Mouse (Mus musculus): Measurements from ENCODE around the gene Ube2r2. TPM values are rescaled to one million over a fixed set of nuclear protein-coding genes. Genes with fewer than 3 reads are reported as not detected.
A peak's percentile ranks its signal among the peaks of the same experiment; 100 is the strongest.

Gene Ube2r2
- total RNA-seq (2021) = 102 and 113 TPM in 2 replicates
- long read RNA-seq, experiment 1, transcript Ube2r2-201 (5 exons, 3,600 nt) = major isoform, 159 of 173 reads
- long read RNA-seq, experiment 1, partial matches to known transcripts = 0 of 173 reads
- long read RNA-seq, experiment 1, other reads (novel, unspliced or antisense) = 12 of 173 reads
- long read RNA-seq, experiment 2, transcript Ube2r2-201 (5 exons, 3,600 nt) = major isoform, 101 of 117 reads
- long read RNA-seq, experiment 2, partial matches to known transcripts = 1 of 117 reads
- long read RNA-seq, experiment 2, other reads (novel, unspliced or antisense) = 14 of 117 reads

DNA sequence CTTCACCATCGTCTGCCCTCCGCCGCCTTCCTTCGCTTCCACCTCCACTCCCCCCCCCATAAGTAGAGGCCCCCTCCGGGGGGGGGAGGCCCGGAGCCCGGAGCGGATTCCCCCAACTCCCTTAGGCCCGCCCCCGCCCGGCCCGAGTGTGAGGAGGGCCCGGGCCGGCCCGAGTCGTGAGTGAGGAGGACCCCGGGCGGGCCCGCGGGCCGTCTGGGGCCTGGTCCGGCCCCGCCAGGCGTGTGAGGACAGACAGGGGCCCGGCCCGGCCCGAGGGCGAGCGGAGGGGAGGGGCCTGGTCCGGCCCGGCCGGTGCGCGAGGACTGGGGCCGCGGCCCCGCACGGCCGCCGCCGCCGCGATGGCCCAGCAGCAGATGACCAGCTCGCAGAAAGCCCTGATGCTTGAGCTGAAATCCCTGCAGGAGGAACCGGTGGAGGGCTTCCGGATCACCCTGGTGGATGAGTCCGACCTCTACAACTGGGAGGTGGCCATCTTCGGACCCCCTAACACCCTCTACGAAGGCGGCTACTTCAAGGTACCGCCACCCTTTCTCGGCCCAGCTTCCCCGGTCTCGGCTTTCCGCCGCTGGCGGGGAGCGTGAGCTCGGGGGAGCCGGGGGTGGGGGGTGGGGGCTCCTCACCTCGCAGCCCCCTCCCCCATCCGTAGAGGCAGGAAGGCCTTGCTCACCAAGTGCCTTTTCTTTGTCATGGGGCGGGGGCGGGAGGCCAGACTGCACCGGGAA, at the start of gene Ube2r2:
Gene Ube2r2 (plus strand): TSS at position 33 of the 743 bp plus-strand sequence.
- peak; percentile 84 for DNase-seq

DNA sequence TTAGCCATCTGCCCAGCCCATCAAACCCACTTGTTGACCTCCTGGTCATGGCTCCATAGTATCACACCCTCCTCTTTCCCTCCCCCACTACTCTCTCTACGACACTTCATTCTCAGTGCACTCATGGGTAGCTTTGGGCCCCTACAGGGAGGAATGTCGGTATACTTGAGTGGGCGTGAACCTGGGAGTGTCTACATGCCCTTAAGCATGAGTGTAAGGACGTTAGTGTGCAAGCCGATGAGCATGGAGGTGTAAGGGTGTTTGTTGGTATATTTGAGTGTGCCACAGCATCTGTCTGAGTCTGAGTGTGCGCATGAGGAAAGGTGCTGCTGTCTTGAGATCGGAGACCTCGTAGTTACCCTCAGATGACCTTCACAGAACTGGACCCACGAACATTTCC, 48.6 kb upstream of the Ube2r2 start:
- no peak for DNase-seq

DNA sequence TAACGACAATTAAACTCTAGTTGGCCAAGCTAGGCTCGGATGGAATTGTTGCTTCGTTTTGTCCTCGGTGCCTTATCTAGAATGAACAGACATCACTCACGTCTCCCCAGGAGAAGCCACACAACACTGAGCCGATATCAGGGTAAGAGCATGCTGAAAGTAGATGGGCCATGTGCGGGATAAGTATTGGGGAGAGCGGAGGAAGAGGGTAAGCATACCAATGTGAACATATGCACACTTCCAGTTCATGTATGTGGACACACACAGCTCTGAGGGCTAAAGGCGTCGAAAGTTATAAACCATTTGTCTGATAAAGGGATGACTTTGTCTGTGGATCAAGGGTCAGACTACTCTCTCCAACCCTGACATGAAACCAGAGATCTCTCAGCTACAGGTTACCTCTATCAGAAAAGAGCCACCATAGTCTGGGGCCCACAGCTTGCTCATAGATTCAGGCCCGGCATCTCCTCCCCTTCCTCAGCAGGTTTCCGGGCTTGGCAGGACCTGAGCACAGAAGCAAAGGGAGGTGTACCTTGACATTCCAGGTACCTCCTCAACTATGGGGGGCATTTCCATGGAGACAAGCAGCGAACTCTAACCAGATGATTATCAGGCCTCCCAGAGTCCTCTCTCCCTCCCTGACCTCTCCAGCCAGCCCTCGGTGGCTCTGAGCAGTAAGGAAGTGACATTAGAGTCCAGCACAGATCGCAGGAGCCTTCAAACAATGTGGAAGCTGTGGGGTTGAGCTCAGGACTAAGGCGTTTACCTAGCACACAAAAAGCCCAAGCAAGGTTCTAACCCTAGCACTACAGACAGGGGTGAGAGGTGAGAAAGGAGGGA, 47.9 kb upstream of the Ube2r2 start:
- no peak for DNase-seq

DNA sequence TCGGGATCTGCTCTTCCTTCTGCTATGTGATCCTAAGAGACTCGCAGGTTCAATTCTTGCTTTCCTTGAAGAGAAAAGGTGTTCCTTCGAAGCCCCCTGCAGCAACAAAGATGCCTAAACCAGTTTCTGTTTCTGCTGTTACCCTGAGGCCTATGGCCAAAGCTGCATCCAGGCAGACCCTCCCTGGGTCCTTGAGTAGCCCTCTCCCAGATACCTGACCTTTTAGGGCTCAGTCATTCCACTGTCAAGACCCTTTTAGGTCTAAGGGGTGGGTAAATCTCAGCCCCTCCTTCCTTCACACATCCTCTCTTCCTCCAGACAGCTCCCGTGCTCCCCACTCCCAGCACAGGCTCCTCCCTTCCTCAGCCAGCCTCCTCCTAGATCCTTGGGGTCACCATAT, 46.4 kb upstream of the Ube2r2 start:
- DNase-seq = no peak

DNA sequence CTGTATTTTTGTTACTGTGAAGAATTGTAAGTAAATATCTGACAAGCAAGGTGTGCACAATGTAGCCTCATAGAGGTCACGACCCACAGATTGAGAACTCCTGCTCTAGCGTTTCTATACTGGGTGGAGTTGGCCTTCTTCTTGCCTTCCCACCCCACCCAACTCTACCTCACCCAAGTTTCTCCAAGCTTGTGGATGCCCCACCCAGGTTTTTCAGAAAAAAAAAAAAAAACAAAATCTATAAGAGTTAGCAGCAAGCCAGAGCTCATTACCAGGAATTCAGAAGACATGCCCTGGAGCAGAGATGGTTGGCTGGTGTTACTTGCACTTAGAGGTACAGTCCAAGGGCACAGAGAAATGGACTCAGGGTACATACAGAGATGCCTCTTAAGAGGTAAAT, 45.8 kb upstream of the Ube2r2 start:
- no peak for DNase-seq

DNA sequence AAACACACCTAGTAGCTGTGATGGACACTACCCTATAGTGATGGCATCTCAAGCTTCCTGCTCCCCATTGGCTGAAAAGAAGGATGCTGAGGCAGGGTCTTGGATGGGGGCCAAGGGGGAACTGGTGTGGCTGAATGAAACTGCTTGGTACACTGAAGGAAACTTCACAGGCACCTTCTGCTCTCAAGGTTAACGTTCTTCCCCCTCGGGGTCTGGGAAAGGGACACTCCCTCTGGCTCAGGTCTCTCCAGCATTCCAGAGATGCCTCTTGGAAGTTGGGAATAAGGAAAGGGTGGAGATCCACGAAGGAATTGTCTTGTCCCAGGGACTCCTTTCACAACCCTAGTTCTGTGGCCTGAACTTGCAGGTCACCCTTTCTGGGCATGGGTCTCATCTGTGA, 44.2 kb upstream of the Ube2r2 start:
- no peak for DNase-seq

DNA sequence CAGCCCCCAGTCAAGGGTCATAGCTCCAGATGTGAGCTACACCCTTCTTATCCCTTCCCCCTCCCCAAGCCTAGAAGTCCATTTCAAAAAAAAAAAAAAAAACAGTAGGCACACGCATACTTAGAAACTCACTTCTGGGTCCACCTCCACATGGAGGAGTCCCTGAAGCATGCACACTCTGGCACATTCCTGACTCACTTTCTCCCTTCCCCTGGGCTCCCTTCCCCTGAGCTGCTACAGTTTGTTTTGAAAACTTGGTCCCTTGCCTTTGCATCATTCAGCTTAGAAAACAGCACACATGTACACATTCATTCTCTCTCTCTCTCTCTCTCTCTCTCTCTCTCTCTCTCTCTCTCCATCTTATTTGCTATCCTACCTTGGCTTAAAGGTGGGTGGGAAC, 42.6 kb upstream of the Ube2r2 start:
- DNase-seq = no peak

DNA sequence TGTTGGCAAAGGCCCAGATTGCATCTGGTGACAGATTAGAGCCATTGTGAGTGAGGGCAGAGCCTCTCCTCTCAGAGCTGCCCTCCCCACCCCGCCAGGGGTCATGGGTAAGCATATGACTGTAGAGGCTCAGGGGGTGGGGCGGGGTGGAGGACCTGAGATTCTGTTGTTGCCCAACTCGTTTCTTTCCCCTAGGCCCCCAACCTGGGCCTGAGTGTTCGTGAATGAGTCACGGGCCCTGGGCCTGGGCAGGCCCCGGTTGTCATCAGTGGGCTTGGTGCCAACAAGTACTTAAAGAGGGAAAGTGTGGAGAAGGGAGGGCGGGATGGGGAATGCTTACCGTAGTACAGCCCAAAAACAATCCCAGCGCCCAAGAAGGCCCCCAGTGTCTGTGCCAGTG, 41.2 kb upstream of the Ube2r2 start:
- peak; percentile 78 for DNase-seq

DNA sequence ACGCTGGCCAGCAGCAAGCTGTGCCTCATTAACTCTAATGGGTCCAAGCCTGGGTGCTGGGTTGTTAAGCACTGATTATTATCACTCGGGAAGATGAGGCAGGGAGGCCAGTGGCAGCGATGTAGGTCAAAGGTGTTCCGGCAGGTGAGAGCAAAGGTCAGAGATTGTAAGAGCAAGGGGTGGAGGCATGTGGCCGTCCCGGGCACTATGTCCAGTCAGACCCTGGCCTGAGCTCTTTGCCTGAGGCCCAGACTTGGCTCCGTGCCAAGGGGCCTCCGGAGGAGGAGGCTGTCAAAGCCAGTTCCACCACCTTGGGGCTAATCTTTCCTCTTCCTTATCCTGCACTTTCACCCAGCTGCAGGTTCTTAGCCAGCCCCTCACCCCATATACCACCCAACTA, 39.4 kb upstream of the Ube2r2 start:
- DNase-seq = peak; percentile 39

DNA sequence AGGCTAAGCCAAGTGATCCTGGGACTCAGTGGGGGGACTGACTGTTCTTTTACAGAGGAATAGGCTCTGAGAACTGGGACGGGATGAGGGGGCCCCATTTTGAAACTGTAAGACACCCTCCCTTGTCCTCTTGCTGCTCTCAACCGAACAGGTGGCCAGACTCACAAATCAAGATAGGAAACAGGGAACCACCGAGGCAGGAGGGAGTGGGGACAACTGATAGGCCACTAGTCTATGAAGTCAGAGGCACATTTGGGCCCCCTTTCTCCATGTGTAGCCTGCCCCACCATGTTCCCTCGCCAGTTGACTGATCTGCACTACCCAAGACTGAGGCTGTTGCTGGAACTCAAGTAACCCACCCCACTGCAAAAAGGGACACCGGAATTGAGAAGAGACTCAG, 38.7 kb upstream of the Ube2r2 start:
- no peak for DNase-seq

DNA sequence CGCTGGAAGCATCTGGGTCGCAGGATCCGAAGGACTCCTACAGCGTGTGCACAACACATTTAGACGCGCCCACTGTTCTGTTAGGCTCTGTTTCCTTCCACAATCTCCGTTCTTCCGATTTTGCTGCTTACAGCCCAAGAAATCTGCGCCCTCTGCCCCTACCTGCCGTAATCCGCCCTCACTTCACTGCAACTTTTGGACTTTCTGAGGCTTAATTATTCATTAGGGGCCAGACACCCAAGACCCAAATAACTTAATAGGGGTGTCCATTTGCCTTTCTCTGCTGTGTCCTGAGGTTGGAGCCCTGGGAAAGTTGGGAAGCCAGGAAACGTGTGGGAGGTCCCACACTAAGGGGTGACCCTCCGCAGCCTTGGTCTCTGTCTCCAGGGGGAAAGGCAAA, 38.2 kb upstream of the Ube2r2 start:
- DNase-seq = no peak

DNA sequence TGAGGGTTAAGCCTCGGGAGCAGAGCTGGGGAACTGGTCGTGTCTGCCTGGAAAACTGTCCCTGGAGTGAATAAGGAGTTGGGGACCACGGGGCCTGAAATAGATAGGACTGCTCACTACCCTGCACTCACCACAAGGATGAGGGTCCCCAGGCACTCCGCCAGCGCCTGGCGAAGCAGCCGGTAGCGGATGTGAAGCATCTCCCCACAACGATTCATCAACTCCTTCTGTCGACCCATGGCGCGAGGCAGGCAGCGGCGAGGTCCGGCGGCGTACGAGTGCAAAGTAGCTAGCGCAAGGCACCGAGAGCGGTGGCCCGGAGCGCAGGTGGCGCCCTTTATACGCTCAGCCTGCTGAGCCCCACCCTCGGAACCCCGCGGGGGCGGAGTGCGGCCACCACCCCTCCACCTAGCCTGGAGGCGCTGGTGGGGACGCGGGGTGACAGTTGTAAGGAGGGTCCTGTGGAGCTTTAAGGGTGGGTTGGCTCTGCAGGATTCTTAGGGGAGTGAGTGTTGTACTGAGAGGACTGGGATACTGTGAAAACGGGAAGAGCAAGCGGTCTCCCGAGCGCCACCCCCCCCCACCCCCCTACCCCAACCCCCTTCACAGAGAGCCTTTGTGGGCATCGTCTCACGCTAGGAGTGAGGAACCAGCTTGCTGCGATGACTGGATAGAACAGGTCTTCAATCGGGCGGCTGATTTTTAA, 37.5 kb upstream of the Ube2r2 start, which contains the start of gene Aqp3:
Gene Aqp3 (minus strand): TSS at position 313 of the 706 bp plus-strand sequence.
- DNase-seq = peak; percentile 62

DNA sequence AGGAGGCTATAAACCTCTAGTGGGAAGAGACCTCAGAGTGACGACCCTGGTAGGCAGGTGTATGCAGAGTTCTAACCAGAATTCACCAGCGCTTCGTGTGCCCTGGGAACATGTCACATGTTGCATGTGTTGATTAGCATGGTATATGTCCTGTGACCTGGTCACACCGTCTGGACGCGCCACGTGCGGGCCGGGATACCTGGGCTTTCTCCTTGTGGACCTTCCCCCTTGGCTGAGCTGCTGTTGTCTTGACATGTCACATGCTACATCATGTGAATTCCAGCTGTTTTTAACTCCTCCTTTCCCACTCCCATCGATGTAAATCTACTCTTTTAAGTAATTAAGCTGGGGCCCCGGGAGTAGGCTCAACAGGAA, 37.0 kb upstream of the Ube2r2 start:
- DNase-seq = no peak

DNA sequence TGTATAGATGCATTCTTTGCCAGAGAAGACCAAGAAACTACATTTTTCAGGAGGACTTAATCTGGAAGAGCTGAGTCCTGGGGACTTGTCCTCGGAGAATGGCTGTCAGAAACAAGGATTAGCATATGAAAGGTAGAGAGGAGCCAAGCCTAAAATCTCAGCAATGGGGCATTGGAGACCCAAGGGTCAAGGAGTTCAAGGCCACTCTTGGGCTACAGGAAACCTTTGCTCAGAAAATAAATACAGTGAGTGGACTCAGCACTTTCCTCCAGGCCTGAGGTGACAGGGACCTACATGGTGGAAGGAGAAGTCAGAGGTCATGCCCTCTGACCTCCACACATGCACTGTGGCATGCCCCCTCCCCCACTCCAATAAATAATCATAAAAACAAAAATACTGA, 34.6 kb upstream of the Ube2r2 start:
- no peak for DNase-seq

DNA sequence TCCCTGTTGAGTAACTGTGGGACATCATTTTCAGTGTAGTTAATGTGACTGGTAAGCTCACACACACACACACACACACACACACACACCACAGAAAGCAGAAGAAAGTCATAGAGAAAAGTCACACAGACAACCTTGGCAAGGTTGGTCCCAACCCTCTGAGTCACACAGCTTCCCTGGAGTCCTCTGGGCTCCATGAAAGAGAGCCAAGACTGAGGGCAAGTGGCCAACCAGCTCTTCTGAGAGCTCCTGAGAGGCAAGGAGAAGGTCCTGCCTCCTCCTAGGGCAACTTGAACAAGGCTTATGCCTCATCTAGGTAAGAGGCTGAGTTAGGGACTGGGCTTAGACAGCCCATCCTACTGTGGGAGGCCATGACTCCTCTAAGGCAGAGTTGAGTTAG, 32.6 kb upstream of the Ube2r2 start:
- peak; percentile 85 for DNase-seq

DNA sequence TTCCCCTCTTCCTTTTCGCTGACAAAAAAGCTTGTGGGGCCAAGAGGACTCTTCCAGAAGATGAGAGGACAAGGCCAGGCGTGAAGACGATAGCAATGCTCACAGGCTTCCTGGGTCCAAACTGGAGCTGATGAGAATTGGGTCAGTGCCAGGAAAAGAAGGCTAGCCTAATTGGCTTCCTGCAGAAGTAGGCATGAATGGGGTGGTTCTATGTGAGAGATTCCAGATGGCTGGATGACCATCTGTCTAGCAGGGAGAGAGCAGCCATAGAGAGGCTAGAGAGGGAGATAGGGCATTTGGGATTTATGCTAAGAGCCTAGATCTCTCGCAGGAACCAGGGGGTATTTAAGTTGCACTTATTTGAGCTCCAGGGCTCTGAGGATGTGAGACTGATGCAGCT, 28.1 kb upstream of the Ube2r2 start:
- DNase-seq = no peak

DNA sequence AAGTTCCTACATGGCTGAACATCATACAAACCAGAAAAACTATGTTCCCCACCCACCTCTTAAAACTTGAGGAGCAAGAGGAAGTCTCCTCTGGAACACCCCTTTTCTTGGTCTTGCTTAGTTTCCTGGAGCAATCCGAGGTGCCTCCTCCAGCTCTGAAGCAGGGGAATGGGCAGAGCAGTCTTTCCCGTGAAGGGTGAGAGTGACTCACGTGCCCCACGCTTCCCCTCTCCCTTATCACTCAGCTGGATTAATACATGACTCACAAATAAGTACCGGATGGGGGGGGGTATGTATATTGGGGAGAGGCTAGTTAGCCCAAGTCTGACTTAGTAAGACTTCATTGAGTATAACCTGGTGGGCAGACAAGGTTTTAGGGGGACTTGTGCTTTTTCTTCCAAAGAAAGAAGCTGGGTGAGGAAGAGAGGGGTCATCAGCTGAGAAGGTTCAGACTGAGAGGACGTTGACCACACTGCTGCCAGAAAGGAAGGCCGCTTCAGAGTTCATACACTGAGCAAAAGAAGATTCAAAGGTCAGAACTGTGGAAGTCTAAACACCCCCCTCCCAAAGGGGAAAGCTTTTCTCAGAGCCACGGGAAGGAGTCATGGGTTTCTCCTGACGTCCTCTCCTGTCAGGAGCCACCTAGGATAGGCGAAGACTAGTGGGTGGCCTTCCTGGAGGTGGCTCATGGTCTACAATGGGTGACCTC, 26.7 kb upstream of the Ube2r2 start:
- DNase-seq = no peak

DNA sequence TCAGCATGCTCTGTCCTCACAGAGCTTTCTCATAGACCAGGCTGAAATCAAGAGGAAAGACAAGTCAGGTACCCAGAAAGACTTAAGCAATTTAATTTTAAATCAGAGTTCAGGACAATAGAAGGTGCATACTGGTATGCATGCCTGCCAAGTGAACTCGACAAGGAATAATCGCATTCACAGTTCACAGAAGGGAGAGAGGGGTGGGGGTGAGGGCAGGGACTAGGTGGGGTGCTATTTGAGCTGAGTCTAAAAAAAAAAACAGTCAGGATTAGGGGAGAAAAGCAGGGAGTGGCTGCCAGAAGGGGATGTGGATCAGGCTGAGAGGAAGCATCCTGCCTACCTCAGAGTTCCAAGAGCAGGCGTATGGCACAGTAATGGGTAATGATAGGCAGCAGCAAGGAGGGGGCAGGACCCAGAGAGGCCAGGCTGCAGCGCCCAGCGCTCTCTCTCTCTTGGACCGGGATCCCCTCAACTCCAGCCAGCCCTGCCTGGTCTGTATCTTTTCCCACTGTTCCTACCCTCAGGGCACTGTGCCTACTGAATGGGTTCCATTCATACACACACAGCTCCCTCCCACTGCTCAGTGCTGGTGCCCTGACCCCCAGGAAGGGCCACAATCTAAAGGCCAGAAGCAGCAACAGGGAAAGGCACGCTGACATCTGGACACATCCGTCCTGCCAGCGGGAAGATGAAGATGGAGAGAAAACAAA, 21.0 kb upstream of the Ube2r2 start:
- no peak for DNase-seq

DNA sequence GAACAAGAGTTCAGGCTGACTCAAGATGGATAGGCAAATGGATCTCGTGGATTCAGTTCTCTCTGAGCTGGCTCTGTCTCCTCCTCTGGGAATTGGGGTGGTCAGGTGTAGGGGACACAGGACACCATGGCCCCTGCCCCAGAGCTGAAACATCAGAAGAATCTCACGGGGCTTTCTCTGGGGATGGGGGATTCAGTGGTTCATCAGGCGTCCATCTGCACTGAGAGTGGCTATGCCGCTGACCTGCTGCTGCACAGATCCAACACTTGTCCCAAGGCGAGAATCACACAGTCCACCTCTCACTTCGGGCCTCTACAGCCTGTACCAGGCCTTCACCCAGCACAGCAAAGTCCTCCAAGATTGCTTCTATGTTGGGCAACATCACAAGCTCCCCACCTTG, 20.5 kb upstream of the Ube2r2 start:
- DNase-seq = no peak

DNA sequence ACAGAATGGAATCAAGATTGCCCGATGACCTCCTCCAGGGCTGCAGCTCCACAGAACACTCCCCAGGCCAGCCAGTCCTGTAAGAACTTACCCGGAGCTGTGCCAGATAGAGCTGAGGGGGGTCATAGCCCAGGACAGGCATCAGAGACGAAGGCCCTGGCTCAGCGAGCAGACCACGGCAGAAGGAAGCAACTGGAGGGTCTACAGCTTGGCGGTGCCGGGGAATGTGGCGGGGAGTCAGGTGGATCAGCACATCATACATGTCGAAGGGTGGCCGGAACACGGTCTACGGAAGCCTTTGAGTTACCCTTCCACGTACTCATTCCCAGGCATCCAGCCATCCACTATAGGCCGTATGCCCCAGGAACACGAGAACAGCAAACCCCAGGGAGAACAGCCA, 19.8 kb upstream of the Ube2r2 start:
- DNase-seq = no peak

DNA sequence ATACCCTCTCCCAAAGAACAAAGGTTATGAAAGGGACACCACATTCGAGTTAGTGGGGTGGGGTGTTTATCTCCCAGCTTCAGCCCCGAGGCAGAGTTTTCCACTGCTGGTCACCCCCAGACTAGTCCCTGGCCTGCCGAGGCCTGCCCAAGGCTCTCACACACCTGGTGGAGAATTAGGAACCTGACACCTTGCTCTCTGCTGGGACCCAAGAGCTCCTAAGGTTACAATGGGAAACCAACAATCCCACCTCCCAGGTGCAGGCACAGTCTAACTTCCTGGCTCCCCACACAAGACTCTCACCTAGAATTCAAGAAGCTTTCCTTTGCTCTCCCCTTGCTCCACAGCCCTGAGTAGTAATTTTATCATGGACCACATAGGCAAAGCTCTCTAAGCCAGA, 18.7 kb upstream of the Ube2r2 start:
- DNase-seq = no peak
